Mouse (Mus musculus) spleen, postnatal 14 days (tissue): ENCODE data around the gene Inpp5a.

Experiments
- DNase-seq, 2 experiments: peaks; one replicate each; pipeline ENCODE4 v3.0.0; 2021 to 2022; ENCODE audit warnings: low spot score in 2 of 2

Inpp5a gene

DNA sequence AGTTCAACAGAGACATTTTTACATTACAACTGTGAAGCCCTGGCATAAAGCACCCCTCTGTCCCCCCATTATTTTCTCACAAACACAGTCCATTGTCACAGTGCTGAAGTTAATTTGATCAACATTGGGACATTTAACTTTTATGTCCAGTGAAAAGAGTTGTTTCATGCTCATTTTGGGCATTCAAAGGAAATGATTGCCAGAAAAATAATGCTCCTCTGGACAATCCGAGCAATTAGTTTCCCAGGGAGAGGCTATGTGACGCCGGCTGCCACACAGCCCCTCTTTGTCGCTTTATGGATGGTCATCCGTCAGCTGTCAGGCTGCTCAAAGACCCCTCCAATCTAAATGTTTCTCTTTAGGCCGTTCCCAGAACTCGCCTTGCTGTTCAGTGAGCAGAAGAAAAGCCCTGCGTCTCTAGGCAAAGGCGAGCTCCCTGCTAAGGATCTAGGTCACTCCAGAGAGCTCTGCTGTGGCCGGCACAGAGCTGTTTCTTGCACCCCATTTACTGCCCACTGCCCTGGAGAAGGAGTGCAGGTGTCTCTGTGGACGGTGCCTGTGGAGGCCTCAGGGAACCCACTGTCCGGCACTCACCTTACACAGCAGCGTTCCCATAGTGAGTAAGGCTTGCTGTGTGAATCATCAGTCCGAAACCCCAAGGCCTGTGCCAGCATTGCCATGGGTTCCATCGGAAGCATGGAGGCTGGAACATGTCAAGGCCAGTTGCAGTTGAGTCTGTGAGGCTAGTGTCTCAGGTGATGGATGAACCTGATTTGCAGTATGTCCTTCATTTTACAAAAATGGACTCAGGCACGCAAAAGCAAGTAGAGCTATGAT is 141.9 kb downstream of the Inpp5a start:
- DNase-seq, result no peak

GRCm38 (mm10) chr7:139531428-139531801 is 142.5 kb downstream of the Inpp5a start:
- DNase-seq, result no peak

DNA sequence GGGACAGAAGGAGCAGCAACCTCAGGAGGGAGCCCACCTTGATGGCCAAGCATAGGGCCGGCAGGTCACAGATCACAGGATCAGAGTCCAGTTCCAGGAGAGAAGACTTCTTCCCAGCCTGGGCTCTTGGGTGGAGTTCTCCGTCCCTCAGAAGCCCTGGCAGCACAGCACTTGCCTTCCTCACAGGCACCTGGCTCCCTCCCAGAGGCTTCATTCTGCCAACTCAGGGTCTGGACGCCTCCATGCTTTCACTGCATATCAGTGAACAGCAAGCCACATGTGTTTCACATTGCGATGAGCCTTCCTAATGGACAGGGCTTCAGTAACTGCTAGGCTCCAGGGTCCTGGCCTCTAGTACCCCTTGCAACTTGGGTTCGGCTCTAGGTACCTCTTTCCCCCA is 147.4 kb downstream of the Inpp5a start:
- no peak for DNase-seq

GRCm38 (mm10) chr7:139536831-139537230 is 147.9 kb downstream of the Inpp5a start:
- no peak for DNase-seq

- no peak for DNase-seq
Measured at GRCm38 (mm10) chr7:139537831-139538230, 148.9 kb downstream of the Inpp5a start.

DNA sequence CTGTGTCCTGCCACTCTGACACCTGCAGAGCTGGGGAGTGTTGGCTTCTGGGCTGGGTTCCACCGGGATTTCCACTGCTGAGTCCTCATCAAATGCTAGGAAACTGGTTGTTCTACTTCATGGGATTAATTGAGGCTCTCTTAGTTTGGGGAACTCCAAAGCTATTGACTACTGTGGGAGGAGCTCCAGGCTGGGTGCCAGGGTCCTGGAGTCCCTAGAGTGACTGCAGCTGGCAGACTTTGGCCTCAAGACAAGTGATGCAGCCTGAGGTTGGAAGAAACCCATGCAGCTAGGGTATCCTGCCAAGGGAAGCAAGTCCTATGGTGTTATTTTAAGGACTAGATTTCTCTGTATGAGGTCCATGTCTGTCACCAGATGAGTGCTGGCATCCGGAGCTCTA is 149.6 kb downstream of the Inpp5a start:
- no peak for DNase-seq

DNA sequence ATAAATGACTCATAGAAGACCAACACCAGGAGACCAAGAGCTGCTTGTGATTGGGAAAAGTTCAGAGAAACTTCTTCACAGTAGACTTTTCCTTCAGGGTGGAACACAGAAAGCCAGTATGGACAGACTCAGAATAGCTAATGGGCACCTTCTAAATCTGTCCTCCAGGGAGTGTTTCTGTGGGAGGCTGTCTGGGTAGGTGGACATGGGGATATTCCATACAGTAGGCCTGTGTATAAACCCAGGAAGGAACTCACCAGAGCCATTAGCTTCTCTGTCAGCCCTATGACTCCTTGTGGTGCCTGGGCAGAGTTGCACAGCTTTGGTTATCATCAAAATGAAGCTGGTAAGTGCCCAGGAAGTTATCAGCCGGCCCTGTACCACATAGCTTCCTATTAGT is 151.7 kb downstream of the Inpp5a start:
- no peak for DNase-seq

DNA sequence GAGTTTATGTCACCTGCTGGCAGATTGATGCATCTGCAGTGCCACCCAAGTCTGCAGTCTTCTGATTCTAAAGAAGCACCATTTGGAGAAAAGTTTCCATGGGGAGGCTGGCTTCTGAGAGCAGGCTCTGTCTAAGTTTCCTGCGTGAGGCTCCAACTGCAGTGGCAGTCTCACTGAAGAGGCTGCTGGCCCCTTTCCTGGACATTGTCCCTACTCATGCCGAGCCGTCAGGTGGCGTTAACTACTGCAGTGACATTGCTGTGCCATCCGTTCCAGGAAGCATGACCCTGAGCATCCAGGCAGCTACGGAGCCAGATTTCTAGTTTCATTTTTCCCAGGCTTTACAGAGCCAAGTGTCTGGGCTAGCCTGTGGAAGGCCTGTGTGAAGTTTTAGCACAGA is 152.5 kb downstream of the Inpp5a start:
- DNase-seq, result no peak

GRCm38 (mm10) chr7:139544706-139545625 is 156.1 kb downstream of the Inpp5a start:
- no peak for DNase-seq

DNA sequence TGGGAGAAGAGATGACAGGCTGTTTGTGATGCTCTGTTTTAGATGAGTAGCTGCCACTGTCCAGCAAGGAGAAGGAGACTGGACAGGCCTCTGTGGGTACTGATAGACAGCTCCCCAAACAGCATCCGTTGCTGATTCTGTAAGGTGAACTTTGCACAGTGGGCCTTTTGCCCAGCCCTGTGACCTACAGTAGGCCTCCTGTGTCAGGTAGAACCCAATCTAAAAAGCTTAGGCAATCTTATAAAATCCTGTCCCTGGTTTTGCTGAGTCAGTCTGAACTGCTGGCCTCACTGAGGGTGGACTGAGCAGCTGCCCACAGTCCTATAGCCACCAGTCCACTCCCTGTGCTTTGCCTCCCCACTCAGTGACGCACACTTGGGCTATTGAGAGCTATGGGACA is 158.4 kb downstream of the Inpp5a start:
- DNase-seq, result no peak

DNA sequence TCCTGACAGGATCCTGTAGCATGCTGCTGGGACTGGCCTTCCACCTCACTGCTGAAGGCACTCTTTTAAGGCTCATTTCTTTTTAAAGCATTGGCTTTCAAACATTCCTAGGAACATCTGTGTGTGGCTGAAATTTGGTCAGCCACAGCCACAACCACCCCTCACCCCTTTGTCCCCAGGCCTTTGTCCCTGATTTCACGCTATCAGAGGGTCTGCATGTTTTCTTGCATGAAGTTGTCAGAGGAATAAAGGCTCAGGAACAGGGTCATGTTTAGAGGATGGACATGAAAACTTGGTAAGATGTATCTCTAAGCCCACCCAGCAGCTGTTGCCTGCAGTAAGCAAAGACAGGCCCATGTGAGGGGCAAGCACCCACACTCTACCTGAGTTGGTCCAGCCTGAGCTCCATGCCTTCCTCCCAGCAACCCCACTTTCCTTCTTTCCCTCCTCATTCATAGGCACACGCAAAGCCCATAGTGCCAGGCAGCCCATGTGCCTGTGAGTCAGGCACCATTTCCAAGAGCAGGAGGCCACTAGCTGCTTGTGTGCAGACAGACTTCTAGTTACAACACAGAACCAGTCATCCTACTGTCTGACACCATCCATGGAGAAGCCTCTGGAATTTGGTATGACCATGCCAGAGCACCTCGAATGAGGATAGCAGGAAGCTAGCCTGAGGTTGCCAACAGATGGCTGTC is 161.3 kb downstream of the Inpp5a start:
- DNase-seq, result no peak

DNA sequence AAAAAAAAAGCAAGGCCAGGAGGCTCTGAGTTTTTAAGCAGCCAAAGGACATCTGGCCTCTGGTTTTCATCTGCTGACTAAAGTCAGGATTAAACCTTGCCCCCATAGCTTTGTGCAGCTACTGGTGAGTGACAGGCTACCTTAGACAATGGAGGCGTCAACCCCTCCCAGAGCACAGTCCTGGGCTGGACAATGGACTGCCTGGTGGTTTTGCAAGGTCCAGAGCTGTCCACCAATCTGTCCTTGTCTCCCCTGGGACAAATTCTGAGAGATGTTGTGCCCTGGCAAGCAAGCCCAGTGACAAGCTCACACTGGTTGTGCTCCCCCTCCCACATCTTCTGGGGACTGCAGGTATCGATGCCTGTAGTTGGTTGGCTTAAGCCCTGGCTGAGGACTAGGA is 162.6 kb downstream of the Inpp5a start:
- no peak for DNase-seq

- no peak for DNase-seq
Measured at GRCm38 (mm10) chr7:139556331-139556730, 167.4 kb downstream of the Inpp5a start.

GRCm38 (mm10) chr7:139556746-139557526 is 168.0 kb downstream of the Inpp5a start:
- DNase-seq, result no peak

GRCm38 (mm10) chr7:139559659-139560058 is 170.8 kb downstream of the Inpp5a start:
- no peak for DNase-seq

DNA sequence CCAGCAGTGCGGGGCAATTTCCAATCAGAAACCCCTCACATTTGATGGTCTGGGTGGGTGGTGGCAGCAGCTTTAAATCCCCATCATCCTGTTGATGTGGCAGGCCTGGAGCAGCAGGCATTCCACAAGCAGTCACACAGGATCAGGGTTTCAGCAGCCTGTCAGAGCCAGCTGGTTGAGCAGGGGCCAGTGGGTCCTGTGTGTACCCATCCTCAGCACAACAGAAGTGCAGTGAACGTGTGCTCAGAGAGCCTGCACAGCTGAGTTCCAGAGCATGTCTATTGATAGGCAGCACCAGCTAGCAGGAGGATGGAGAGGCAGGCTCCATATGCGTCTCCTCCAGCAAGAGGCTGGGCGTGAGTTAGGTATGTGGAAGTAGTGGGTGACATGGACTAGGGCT is 174.5 kb downstream of the Inpp5a start:
- no peak for DNase-seq

DNA sequence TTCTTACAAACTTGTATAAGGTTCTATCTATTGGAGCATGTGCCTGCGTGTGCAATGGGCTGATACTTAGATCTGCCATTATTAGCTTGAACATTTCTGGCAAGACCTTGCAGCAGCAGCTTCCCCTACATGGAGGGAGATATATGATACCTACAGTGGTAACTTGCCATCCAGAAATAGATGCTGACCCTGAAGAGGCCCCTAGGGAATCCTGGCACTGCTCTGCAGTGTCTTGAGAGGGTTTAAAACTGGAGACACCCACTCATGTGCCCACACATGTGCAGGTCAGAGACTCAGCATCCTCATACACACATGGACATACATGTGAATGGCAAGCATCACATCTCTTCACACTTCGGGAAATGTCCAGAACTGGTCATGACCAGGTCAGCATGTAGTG is 175.3 kb downstream of the Inpp5a start:
- no peak for DNase-seq

- no peak for DNase-seq
Measured at GRCm38 (mm10) chr7:139565998-139566397, 177.1 kb downstream of the Inpp5a start.

DNA sequence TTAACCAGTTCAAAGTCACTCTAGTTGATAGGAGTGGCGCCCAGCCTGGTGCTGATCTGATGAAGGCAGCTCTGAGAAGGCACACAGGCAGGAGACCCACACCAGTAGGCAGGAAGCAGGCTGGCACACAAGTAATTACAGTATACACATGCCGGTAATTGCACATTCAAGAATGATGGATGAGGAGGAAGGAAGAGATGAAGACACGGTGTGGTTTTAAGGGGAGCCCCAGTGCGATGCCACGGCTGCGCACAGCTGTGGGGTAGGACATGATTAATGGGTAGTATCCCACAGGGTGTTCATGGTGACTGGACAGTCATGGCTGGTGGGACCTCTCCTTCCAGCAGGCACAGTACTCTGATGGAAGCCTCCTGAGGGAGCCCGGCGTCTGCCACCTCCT is 177.6 kb downstream of the Inpp5a start:
- no peak for DNase-seq

- DNase-seq, result no peak
Measured at GRCm38 (mm10) chr7:139570788-139571187, 181.9 kb downstream of the Inpp5a start.

DNA sequence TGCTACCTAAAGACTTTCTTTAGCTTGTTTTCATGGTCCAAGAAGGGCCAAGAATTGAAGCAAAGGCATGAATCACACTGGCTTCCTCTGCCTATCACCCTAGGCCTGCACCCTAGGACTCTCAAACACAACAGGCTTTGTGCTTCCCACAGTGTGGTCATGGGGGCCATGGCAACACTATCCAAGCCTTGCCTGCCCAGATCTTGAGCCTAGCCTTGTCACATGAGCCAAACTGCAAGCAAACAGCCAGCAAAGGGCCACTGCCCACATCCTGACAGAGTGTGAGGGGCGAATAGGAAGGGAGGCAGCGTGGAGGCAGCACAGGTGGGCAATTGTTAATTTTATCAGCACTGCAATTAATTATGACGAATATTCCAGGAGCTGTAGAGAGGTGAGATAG is 183.8 kb downstream of the Inpp5a start:
- DNase-seq, result no peak
